Mouse (Mus musculus) forebrain, postnatal 0 days (tissue): ENCODE measurements around the gene Mypop. TPM values are rescaled to one million over a fixed set of nuclear protein-coding genes. Genes with fewer than 3 reads are reported as not detected.

ENCODE experiments used
- ATAC-seq: fragments of 200-750 bp; cut with Nextera tagmentation; 2 replicates; pipeline ENCODE4 v1.8.0; 2017; ENCODE audit warnings: mild to moderate bottlenecking, moderate library complexity
- DNase-seq: peaks from one replicate; pipeline ENCODE4 v3.0.0-alpha.2; 2015
- H3K27ac ChIP-seq: fragments of 300-500 bp; sonication (generic); 2 replicates; pipeline ENCODE4 v1.5.1; 2014; ENCODE audit warnings: low read depth, mild to moderate bottlenecking, antibody characterized with exemption, low read length, moderate library complexity, mixed read lengths
- H3K27me3 ChIP-seq: fragments of 300-500 bp; sonication (generic); 2 replicates; pipeline ENCODE4 v1.6.1; 2014; ENCODE audit warnings: mild to moderate bottlenecking, low read length, mixed read lengths; ENCODE audit not compliant: insufficient read depth
- H3K36me3 ChIP-seq: fragments of 300-500 bp; sonication (generic); 2 replicates; pipeline ENCODE4 v1.6.1; 2014; ENCODE audit warnings: mild to moderate bottlenecking, moderate library complexity; ENCODE audit not compliant: insufficient read depth
- H3K4me1 ChIP-seq: fragments of 300-500 bp; sonication (generic); 2 replicates; pipeline ENCODE4 v1.6.1; 2014; ENCODE audit warnings: antibody characterized with exemption; ENCODE audit not compliant: insufficient read depth
- H3K4me2 ChIP-seq: fragments of 300-500 bp; sonication (generic); 2 replicates; pipeline ENCODE4 v1.6.1; 2014; ENCODE audit warnings: low read depth, mild to moderate bottlenecking, moderate library complexity
- H3K4me3 ChIP-seq: fragments of 300-500 bp; sonication (generic); 2 replicates; pipeline ENCODE4 v1.5.1; 2014; ENCODE audit warnings: low read depth, low read length, mixed read lengths
- H3K9ac ChIP-seq: fragments of 300-500 bp; sonication (generic); 2 replicates; pipeline ENCODE4 v1.6.1; 2014; ENCODE audit warnings: mild to moderate bottlenecking
- H3K9me3 ChIP-seq: fragments of 300-500 bp; sonication (generic); 2 replicates; pipeline ENCODE4 v1.6.1; 2016; ENCODE audit warnings: low read length
- CTCF ChIP-seq: sonication (generic); IDR thresholded peaks from 2 replicates; pipeline ENCODE4 v1.5.1; 2016; ENCODE audit warnings: antibody characterized with exemption, control low read depth, low read depth
- WGBS: fragments of 180-500 bp; shearing (Covaris S2); extraction: QIAGEN DNeasy Blood & Tissue Kit; methylation state at CpG from one replicate; pipeline ENCODE4 v1.1.7; 2014; 5-methylcytosine and 5-hydroxymethylcytosine counted together
- polyA plus RNA-seq: library from polyadenylated mRNA; unstranded; fragments of >200 nt; fragmentation: Nextera tagmentation; extraction: Ambion mirVana; gene quantifications from 2 replicates; pipeline ENCODE4 v1.2.1, GENCODE M21; 2015
- total RNA-seq: library from RNA; depleted of rRNA; stranded (reverse); fragments of >200 nt; gene quantifications from 2 replicates; pipeline ENCODE4 v1.2.3, GENCODE M21; 2014; rRNA removed

Mypop gene
- total and polyA plus RNA-seq, 2 experiments from 2014 or later, result 4.3 to 12.3 TPM

DNA sequence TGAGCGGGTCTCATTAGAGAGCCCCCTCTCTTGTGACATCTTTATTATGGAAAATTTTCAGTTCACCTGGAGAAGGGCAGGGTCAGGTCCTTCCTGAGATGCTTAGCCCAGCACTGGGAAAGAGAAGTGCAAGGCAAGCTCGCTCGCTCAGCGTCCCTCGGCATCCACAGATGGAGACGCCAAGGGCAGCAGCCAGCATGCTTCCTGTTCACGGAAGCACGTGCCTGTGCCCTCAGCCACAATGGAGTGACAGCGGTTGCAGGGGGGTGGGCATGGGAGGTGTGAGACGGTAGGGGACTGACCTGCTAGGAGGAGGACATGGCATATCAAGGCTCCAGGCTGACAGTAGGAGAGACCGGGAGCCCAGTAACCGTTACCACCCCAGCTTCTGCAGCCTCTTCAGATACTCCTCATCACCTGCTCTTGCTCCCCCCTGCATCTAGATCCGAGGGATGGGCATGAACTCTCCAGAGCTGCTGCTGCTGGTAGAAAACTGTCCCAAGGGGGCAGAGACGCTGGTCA is 57.0 kb downstream of the Mypop start:
- no peaks in the 10 kb centered on the region for H3K9me3 ChIP-seq
- WGBS, result 88% methylated on average over 14 of the region's 14 CpGs
- H3K9ac ChIP-seq, result no peak overlapping the region
- no peak for TF ChIP-seq CTCF
- H3K36me3 ChIP-seq, result peaks cover 92% of the 10 kb centered on the region
- H3K27me3 ChIP-seq, result no peaks in the 10 kb centered on the region
- H3K4me3 ChIP-seq, result no peak overlapping the region
- ATAC-seq (no peak), DNase-seq (no peak)
- H3K27ac ChIP-seq, result no peak overlapping the region
- H3K4me1 ChIP-seq, result no peaks in the 10 kb centered on the region
- no peak overlapping the region for H3K4me2 ChIP-seq

DNA sequence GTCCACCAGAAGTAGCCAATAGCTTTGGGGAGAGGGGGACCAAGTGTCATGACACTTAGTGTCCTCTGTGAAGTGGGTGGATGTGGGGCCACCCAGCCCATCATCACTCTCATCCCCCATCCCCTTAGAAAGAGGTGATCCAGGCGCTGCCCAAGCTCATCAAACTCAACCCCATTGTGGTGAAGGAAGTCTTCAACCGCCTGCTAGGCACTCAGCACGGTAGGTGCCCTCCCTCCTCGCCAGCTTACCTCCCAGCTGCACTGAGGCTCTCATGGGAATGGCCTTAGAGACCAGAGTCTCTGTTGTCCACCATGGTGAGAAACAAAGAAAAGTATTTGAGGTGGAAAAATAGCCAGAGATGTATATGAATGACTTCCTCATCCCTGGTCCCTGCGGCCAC is 58.2 kb downstream of the Mypop start:
- Histone ChIP-seq H3K4me1 (no peaks in the 10 kb centered on the region), H3K27me3 (no peaks in the 10 kb centered on the region), H3K9ac (no peak overlapping the region), H3K36me3 (peaks cover 81% of the 10 kb centered on the region), H3K27ac (no peak overlapping the region), H3K4me2 (no peak overlapping the region), H3K9me3 (no peaks in the 10 kb centered on the region), H3K4me3 (no peak overlapping the region)
- TF ChIP-seq CTCF, result no peak
- DNase-seq, result no peak
- 86% methylated on average over 5 of the region's 5 CpGs for WGBS
- ATAC-seq, result no peak

DNA sequence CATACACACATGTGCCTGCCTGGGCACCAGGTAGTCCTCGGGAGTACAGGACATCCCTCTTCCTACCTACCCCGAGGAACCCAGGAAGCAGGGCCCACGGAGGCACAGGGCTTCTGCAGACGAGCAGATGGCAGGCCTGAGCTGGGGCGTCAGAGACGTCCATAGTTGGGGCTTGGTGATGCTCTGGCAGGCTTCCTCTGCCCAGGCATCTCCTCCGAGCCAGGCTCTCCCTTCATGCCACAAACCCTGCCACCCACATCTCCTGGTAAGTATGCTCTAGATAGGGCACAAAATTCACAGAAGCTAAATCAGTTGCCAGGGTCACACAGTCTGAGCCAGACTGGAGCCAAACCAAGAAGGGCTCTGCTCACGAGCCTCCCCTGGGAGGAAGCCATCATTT is 59.1 kb downstream of the Mypop start:
- TF ChIP-seq CTCF, result no peak
- H3K4me1 ChIP-seq, result no peaks in the 10 kb centered on the region

DNA sequence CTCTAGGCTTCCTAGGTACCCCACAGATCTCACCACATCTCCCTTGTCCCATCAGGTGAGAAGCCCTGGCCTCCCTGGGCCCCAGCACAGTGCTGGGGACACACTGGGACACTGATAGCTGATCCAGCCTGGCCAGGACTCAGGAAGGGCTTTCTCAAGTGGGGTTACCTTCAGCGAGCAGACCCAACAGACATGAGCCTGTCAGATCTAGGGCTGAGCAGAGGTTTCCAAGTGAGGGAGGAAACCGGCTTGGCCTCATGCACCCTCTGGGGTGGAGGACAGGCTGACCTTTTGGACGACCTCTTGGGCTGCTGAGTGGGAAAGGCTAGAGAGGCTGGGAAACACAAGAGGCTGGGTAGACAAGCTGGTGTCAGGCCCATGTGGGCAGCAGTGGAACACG is 60.1 kb downstream of the Mypop start:
- TF ChIP-seq CTCF, result no peak
- no peak overlapping the region for H3K4me2 ChIP-seq
- no peak overlapping the region for H3K27ac ChIP-seq
- DNase-seq (no peak), ATAC-seq (no peak)
- H3K4me3 ChIP-seq, result no peak overlapping the region
- WGBS, result 77% methylated on average over 4 of the region's 4 CpGs
- H3K27me3 ChIP-seq, result no peaks in the 10 kb centered on the region
- peaks cover 62% of the 10 kb centered on the region for H3K36me3 ChIP-seq
- no peak overlapping the region for H3K9ac ChIP-seq
- no peaks in the 10 kb centered on the region for H3K9me3 ChIP-seq
- no peaks in the 10 kb centered on the region for H3K4me1 ChIP-seq

More for the DNA sequence above, 59.1 kb downstream of the Mypop start:
- H3K27me3 ChIP-seq, result no peaks in the 10 kb centered on the region
- H3K4me3 ChIP-seq, result no peak overlapping the region
- 0 out of 2 replicates have a peak overlapping the region, but pooled peaks have one; percentile 4 for H3K27ac ChIP-seq
- no peak overlapping the region for H3K9ac ChIP-seq
- H3K9me3 ChIP-seq, result no peaks in the 10 kb centered on the region
- H3K4me2 ChIP-seq, result no peak overlapping the region
- DNase-seq (no peak), ATAC-seq (0 out of 2 replicates have a peak, but pooled peaks have one; percentile 7)
- 84% methylated on average over 8 of the region's 8 CpGs for WGBS
- peaks cover 72% of the 10 kb centered on the region for H3K36me3 ChIP-seq

Other genes with a start within 250 kb of the Mypop start
- gene Psg19, start 192.7 kb upstream of the Mypop start, total RNA-seq, result not detected in 2 replicates
- not detected in 2 replicates for gene Psg19, start 192.7 kb upstream of the Mypop start, polyA plus RNA-seq
- not detected in 2 replicates for gene Psg17, start 169.6 kb upstream of the Mypop start, total RNA-seq
- not detected in 2 replicates for gene Psg17, start 169.6 kb upstream of the Mypop start, polyA plus RNA-seq
- 0.95 and 2.1 TPM in 2 replicates for gene Mill2, start 151.3 kb upstream of the Mypop start, total RNA-seq
- 0.53 and 0.54 TPM in 2 replicates for gene Mill2, start 151.3 kb upstream of the Mypop start, polyA plus RNA-seq
- gene Pglyrp1, start 119.9 kb upstream of the Mypop start, total RNA-seq, result 13.8 and 14.9 TPM in 2 replicates
- gene Pglyrp1, start 119.9 kb upstream of the Mypop start, polyA plus RNA-seq, result 26.9 and 27.0 TPM in 2 replicates
- 12.8 and 17.2 TPM in 2 replicates for gene Ccdc61, start 80.8 kb upstream of the Mypop start, total RNA-seq
- gene Ccdc61, start 80.8 kb upstream of the Mypop start, polyA plus RNA-seq, result 21.6 and 23.2 TPM in 2 replicates
- gene Nova2, start 65.4 kb upstream of the Mypop start, total RNA-seq, result 15.4 and 19.5 TPM in 2 replicates
- gene Nova2, start 65.4 kb upstream of the Mypop start, polyA plus RNA-seq, result 7.2 and 11.4 TPM in 2 replicates
- 1.5 and 2.0 TPM in 2 replicates for gene Nanos2, start 3.8 kb upstream of the Mypop start, total RNA-seq
- 0.49 and 0.76 TPM in 2 replicates for gene Nanos2, start 3.8 kb upstream of the Mypop start, polyA plus RNA-seq
- gene Irf2bp1, start 12.8 kb downstream of the Mypop start, total RNA-seq, result 101 and 129 TPM in 2 replicates
- gene Irf2bp1, start 12.8 kb downstream of the Mypop start, polyA plus RNA-seq, result 27.0 and 27.2 TPM in 2 replicates
- gene Foxa3, start 32.3 kb downstream of the Mypop start, total RNA-seq, result not detected in 2 replicates
- not detected in 2 replicates for gene Foxa3, start 32.3 kb downstream of the Mypop start, polyA plus RNA-seq
- gene Sympk, start 33.1 kb downstream of the Mypop start, total RNA-seq, result 70.3 and 73.8 TPM in 2 replicates
- gene Sympk, start 33.1 kb downstream of the Mypop start, polyA plus RNA-seq, result 16.6 and 20.0 TPM in 2 replicates
- gene Rsph6a, start 63.4 kb downstream of the Mypop start, total RNA-seq, result 0.19 and 0.23 TPM in 2 replicates
- 0.09 and 0.23 TPM in 2 replicates for gene Rsph6a, start 63.4 kb downstream of the Mypop start, polyA plus RNA-seq
- 96.5 and 122 TPM in 2 replicates for gene Dmwd, start 85.0 kb downstream of the Mypop start, total RNA-seq
- gene Dmwd, start 85.0 kb downstream of the Mypop start, polyA plus RNA-seq, result 43.6 and 43.8 TPM in 2 replicates
- gene Dmpk, start 92.6 kb downstream of the Mypop start, total RNA-seq, result 16.2 and 20.8 TPM in 2 replicates
- gene Dmpk, start 92.6 kb downstream of the Mypop start, polyA plus RNA-seq, result 2.2 and 3.0 TPM in 2 replicates
- 3.0 and 4.1 TPM in 2 replicates for gene Six5, start 103.3 kb downstream of the Mypop start, total RNA-seq
- gene Six5, start 103.3 kb downstream of the Mypop start, polyA plus RNA-seq, result 0.97 and 1.0 TPM in 2 replicates
- 5.3 and 8.9 TPM in 2 replicates for gene Gm4969, start 127.1 kb downstream of the Mypop start, total RNA-seq
- gene Gm4969, start 127.1 kb downstream of the Mypop start, polyA plus RNA-seq, result 8.3 and 10.6 TPM in 2 replicates
- 19.8 and 22.8 TPM in 2 replicates for gene Fbxo46, start 128.6 kb downstream of the Mypop start, total RNA-seq
- 8.4 and 11.9 TPM in 2 replicates for gene Fbxo46, start 128.6 kb downstream of the Mypop start, polyA plus RNA-seq
- gene Qpctl, start 158.0 kb downstream of the Mypop start, total RNA-seq, result 12.3 and 14.4 TPM in 2 replicates
- gene Qpctl, start 158.0 kb downstream of the Mypop start, polyA plus RNA-seq, result 19.8 and 23.3 TPM in 2 replicates
- gene Snrpd2, start 158.5 kb downstream of the Mypop start, total RNA-seq, result 50.0 and 88.1 TPM in 2 replicates
- gene Snrpd2, start 158.5 kb downstream of the Mypop start, polyA plus RNA-seq, result 124 and 172 TPM in 2 replicates
- 16.9 and 20.2 TPM in 2 replicates for gene Gipr, start 174.9 kb downstream of the Mypop start, total RNA-seq
- 5.3 and 8.0 TPM in 2 replicates for gene Gipr, start 174.9 kb downstream of the Mypop start, polyA plus RNA-seq
- gene Eml2, start 185.2 kb downstream of the Mypop start, total RNA-seq, result 63.6 and 64.8 TPM in 2 replicates
- gene Eml2, start 185.2 kb downstream of the Mypop start, polyA plus RNA-seq, result 7.9 and 9.9 TPM in 2 replicates
- 2.2 and 2.5 TPM in 2 replicates for gene Gpr4, start 221.3 kb downstream of the Mypop start, total RNA-seq
- gene Gpr4, start 221.3 kb downstream of the Mypop start, polyA plus RNA-seq, result 5.9 and 6.0 TPM in 2 replicates
- 32.2 and 34.4 TPM in 2 replicates for gene Opa3, start 237.1 kb downstream of the Mypop start, total RNA-seq
- gene Opa3, start 237.1 kb downstream of the Mypop start, polyA plus RNA-seq, result 35.1 and 35.8 TPM in 2 replicates